Mouse (Mus musculus) heart, embryonic 13.5 days (tissue): ENCODE measurements at regions not wholly inside any gene's neighbourhood (a gene's known extent, or its start where the extent isn't known, plus 50 kb on each side); places are given as distances from the start of the nearest gene placed in this dataset.

ENCODE experiments used
- ATAC-seq: fragments of 200-750 bp; cut with Nextera tagmentation; 2 replicates; pipeline ENCODE4 v1.8.0; 2017; ENCODE audit warnings: moderate TSS enrichment; ENCODE audit not compliant: insufficient number of reproducible peaks, low FRiP score, low TSS enrichment; ENCODE audit errors: extremely low read depth
- H3K27ac ChIP-seq: fragments of 300-500 bp; sonication (generic); replicated peaks from 2 replicates; pipeline ENCODE4 v1.5.1; 2015; ENCODE audit warnings: moderate library complexity, mild to moderate bottlenecking, inconsistent platforms
- H3K27me3 ChIP-seq: fragments of 300-500 bp; sonication (generic); replicated peaks from 2 replicates; pipeline ENCODE4 v1.6.1; 2015; ENCODE audit warnings: mild to moderate bottlenecking, inconsistent platforms
- H3K36me3 ChIP-seq: fragments of 300-500 bp; sonication (generic); 2 replicates; pipeline ENCODE4 v1.6.1; 2015; ENCODE audit warnings: mild to moderate bottlenecking, inconsistent platforms
- H3K4me1 ChIP-seq: fragments of 300-500 bp; sonication (generic); 2 replicates; pipeline ENCODE4 v1.6.1; 2015; ENCODE audit warnings: inconsistent platforms
- H3K4me2 ChIP-seq: fragments of 300-500 bp; sonication (generic); 2 replicates; pipeline ENCODE4 v1.6.1; 2015; ENCODE audit warnings: inconsistent platforms, mild to moderate bottlenecking, moderate library complexity
- H3K4me3 ChIP-seq: fragments of 300-500 bp; sonication (generic); 2 replicates; pipeline ENCODE4 v1.5.1; 2015; ENCODE audit warnings: moderate library complexity, mild to moderate bottlenecking, inconsistent platforms
- H3K9ac ChIP-seq: fragments of 300-500 bp; sonication (generic); 2 replicates; pipeline ENCODE4 v1.6.1; 2015; ENCODE audit warnings: inconsistent platforms, mild to moderate bottlenecking, moderate library complexity
- H3K9me3 ChIP-seq: fragments of 300-500 bp; sonication (generic); 2 replicates; pipeline ENCODE4 v1.6.1; 2016; ENCODE audit warnings: inconsistent platforms
- WGBS: fragments of 180-500 bp; shearing (Covaris S2); methylation state at CpG from one replicate; pipeline ENCODE4 v1.1.7; 2015; ENCODE audit warnings: mixed read lengths; 5-methylcytosine and 5-hydroxymethylcytosine counted together

DNA sequence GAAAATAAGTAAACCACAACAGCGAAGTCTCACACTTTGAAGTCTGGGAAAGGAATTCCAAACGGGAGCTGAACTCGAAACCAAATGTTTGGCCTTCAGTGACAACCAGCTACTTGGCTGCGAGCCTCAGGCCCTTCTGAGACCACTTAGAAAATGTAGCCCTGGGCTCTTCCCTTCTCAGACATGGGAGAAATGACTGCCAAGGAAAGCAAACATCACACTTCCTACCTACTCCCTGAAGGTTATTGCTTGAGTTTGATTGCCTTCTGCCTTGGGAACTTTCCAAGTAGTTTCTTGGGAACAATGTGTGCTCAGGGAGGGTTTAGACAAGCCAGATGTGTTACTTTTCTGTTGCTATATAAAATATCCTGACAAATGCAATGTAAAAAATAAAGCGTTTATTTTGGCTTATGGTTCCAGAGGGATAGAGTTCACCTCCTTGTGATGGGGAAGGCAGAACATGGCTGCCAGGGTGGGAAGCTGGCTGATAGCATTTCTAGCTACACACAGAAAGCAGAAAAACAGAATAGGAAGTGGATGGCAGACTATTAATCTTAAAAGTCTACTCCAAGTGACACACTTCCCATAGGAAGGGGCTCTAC lies 194.8 kb upstream of the Rack1 start:
- no peak for ATAC-seq
- no peaks in the 10 kb centered on the region for H3K4me1 ChIP-seq
- 41% methylated on average over 5 of the region's 5 CpGs for WGBS
- H3K9me3 ChIP-seq = no peaks in the 10 kb centered on the region
- no peak overlapping the region for H3K4me2 ChIP-seq
- H3K27me3 ChIP-seq = no peaks in the 10 kb centered on the region
- H3K36me3 ChIP-seq = no peaks in the 10 kb centered on the region
- no peak overlapping the region for H3K4me3 ChIP-seq
- H3K9ac ChIP-seq = no peak overlapping the region
- H3K27ac ChIP-seq = peak overlapping the region; percentile 16; the same call in 1 of the 2 replicates

DNA sequence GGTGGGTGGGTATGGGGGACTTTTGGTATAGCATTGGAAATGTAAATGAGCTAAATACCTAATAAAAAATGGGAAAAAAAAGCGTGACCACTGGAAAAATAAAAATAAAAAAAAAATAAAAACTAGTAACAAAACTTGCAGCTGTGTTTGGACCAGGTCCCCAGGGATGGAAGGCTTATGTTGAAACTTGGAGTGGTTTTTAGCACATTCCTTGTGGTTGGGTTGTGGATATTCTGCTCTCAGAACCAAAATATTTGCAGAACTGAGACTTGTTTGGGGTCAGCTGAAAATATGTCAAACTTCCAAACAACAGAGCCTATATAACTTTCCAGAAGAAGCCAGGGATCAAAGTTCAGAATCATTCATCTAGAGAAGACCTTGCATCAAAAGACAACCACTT lies 199.0 kb upstream of the Rack1 start:
- H3K36me3 ChIP-seq = no peaks in the 10 kb centered on the region
- no peaks in the 10 kb centered on the region for H3K4me1 ChIP-seq
- no peak overlapping the region for H3K4me3 ChIP-seq
- H3K9me3 ChIP-seq = no peaks in the 10 kb centered on the region
- ATAC-seq = no peak
- H3K27me3 ChIP-seq = no peaks in the 10 kb centered on the region
- H3K4me2 ChIP-seq = no peak overlapping the region
- no peak overlapping the region for H3K9ac ChIP-seq
- H3K27ac ChIP-seq = no peak overlapping the region
- WGBS = 69% methylated on average over 1 of the region's 1 CpGs

DNA sequence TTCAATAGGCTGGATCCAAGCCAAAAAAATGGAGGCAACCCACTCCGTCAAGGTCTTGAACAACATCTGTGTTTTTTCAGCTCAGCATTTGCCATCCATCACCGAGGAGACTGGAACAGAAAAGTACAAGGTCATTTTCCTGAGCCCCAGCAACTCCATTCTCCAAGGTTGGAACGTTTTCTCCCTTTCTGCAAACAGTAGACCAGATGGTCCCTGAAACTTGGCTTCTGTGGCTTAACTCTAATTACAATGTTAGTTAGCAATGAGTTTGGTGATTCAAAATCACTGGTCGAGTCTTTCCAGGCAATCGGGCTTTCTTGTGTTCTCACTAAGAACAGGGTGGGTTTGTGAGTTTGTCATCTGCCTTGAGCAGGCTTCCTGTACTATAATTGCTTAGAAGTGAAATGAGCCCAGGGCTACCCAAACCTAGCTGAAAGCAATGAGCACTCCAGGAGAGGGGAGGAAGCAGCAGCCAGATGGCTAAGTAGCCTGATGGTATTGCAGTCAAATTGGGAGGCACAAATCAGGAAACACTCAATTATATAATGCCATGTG lies 200.5 kb upstream of the Rack1 start:
- ATAC-seq = no peak
- Histone ChIP-seq H3K4me1 (no peaks in the 10 kb centered on the region), H3K9ac (no peak overlapping the region), H3K27me3 (no peaks in the 10 kb centered on the region), H3K27ac (no peak overlapping the region), H3K4me3 (no peak overlapping the region), H3K9me3 (no peaks in the 10 kb centered on the region), H3K4me2 (no peak overlapping the region), H3K36me3 (no peaks in the 10 kb centered on the region)
- WGBS = 55% methylated on average over 5 of the region's 5 CpGs

- H3K4me1 ChIP-seq = no peaks in the 10 kb centered on the region
- H3K27ac ChIP-seq = no peak overlapping the region
- ATAC-seq = no peak
- no peaks in the 10 kb centered on the region for H3K9me3 ChIP-seq
- H3K4me2 ChIP-seq = no peak overlapping the region
- H3K36me3 ChIP-seq = no peaks in the 10 kb centered on the region
- H3K4me3 ChIP-seq = no peak overlapping the region
- no peaks in the 10 kb centered on the region for H3K27me3 ChIP-seq
- H3K9ac ChIP-seq = no peak overlapping the region
These were observed 201.1 kb upstream of the Rack1 start for GRCm38 (mm10) chr11:48599033-48599432.

DNA sequence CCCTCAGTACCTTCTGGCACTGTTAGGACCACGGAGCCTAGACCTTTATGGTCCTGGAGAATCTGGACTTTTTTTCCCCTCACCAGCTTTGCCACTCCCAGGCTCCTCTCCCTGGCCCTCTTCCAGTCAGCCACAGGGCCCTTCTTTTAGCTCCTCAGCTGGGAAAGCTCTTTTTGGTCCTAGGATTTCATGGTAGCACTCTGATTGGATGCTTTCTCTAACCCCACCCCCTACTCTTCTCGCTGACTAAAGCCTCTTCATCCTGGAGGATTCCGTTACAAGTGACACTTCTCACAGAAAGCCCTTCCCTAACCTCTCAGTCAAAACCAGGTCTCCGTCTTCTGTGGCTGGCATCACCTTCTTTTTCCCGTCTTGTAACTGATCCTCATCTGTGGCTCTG lies 205.7 kb upstream of the Rack1 start:
- WGBS = 28% methylated on average over 5 of the region's 5 CpGs

GRCm38 (mm10) chr11:48588833-48589649 lies 211.1 kb upstream of the Rack1 start:
- no peak for ATAC-seq
- Histone ChIP-seq H3K4me3 (no peak overlapping the region), H3K4me2 (no peak overlapping the region), H3K27ac (no peak overlapping the region), H3K4me1 (no peaks in the 10 kb centered on the region), H3K9me3 (no peaks in the 10 kb centered on the region), H3K36me3 (no peaks in the 10 kb centered on the region), H3K27me3 (no peaks in the 10 kb centered on the region), H3K9ac (no peak overlapping the region)
- 28% methylated on average over 9 of the region's 9 CpGs for WGBS

More for the DNA sequence above, 205.7 kb upstream of the Rack1 start:
- no peak overlapping the region for H3K9ac ChIP-seq
- H3K4me3 ChIP-seq = no peak overlapping the region
- H3K27ac ChIP-seq = no peak overlapping the region
- ATAC-seq = no peak
- no peaks in the 10 kb centered on the region for H3K4me1 ChIP-seq
- H3K9me3 ChIP-seq = no peaks in the 10 kb centered on the region
- H3K36me3 ChIP-seq = no peaks in the 10 kb centered on the region
- H3K4me2 ChIP-seq = no peak overlapping the region
- H3K27me3 ChIP-seq = no peaks in the 10 kb centered on the region

GRCm38 (mm10) chr11:48568769-48569168 lies 231.4 kb upstream of the Rack1 start:
- Histone ChIP-seq H3K36me3 (no peaks in the 10 kb centered on the region), H3K4me3 (no peak overlapping the region), H3K27ac (no peak overlapping the region), H3K4me1 (peaks cover 16% of the 10 kb centered on the region; the same call in 1 of the 2 replicates), H3K27me3 (no peaks in the 10 kb centered on the region), H3K9ac (no peak overlapping the region), H3K9me3 (no peaks in the 10 kb centered on the region), H3K4me2 (no peak overlapping the region)
- 71% methylated on average over 3 of the region's 3 CpGs for WGBS
- no peak for ATAC-seq

DNA sequence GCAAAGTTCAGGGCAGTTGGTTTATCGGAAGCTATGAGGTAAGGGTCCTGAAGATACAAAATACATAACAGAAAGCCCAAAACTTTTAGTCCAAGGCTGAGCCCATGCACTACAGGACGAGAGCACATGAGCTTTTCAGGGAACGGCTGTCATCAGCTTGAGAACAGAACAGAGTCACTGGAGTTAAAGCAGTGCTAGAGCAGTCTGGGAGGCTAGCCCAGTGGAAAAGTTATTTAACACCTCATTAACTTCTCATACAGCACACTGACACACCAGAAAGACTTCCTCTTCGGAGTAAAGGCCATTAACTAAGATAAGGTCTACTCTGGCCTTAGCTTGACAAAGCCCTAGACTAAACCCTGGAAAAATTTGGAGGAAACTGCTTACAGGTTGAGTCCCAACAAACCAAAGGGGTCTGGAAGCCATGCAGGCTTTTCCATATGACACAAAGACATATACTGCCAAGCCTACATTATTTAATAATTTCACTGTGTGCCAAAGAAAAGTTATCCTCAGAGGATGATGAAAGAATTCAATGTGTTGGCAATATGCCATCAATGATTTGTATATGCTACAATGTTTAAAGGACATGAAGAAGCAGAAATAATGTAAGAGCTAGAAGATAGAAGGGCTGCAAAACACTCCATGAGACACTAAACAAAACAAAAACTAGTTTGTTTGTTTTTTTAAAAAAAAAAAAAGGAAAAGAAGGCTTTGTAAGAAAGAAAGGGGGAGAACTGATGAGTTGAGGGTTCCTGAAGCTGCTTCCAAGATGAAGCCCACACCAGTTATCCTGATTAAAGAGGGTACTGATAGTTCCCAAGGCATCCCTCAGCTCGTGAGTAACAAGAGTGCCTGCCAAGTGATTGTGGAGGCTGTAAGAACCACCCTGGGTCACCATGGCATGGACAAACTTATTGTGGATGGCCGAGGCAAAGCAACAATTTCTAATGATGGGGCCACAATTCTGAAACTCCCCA lies 232.3 kb upstream of the Rack1 start:
- H3K9me3 ChIP-seq = no peaks in the 10 kb centered on the region
- WGBS = 30% methylated on average over 6 of the region's 6 CpGs
- H3K27me3 ChIP-seq = no peaks in the 10 kb centered on the region
- H3K4me3 ChIP-seq = no peak overlapping the region
- H3K4me1 ChIP-seq = peaks cover 16% of the 10 kb centered on the region; the same call in 1 of the 2 replicates
- H3K36me3 ChIP-seq = no peaks in the 10 kb centered on the region
- ATAC-seq = no peak
- no peak overlapping the region for H3K4me2 ChIP-seq
- peak overlapping the region; percentile 44 for H3K27ac ChIP-seq
- H3K9ac ChIP-seq = no peak overlapping the region

GRCm38 (mm10) chr11:48558053-48558452 lies 242.1 kb upstream of the Rack1 start:
- no peaks in the 10 kb centered on the region for H3K9me3 ChIP-seq
- no peak overlapping the region for H3K9ac ChIP-seq
- H3K4me3 ChIP-seq = no peak overlapping the region
- ATAC-seq = no peak
- 59% methylated on average over 1 of the region's 1 CpGs for WGBS
- H3K4me2 ChIP-seq = no peak overlapping the region
- H3K4me1 ChIP-seq = no peaks in the 10 kb centered on the region
- H3K27me3 ChIP-seq = no peaks in the 10 kb centered on the region
- no peaks in the 10 kb centered on the region for H3K36me3 ChIP-seq
- H3K27ac ChIP-seq = no peak overlapping the region

GRCm38 (mm10) chr11:48552006-48552405 lies 248.1 kb upstream of the Rack1 start:
- Histone ChIP-seq H3K9ac (no peak overlapping the region), H3K36me3 (no peaks in the 10 kb centered on the region), H3K9me3 (no peaks in the 10 kb centered on the region), H3K27me3 (no peaks in the 10 kb centered on the region), H3K4me3 (no peak overlapping the region), H3K4me1 (peaks cover 4% of the 10 kb centered on the region; the same call in 1 of the 2 replicates), H3K4me2 (no peak overlapping the region), H3K27ac (no peak overlapping the region)
- no peak for ATAC-seq
- WGBS = 75% methylated on average over 3 of the region's 3 CpGs

DNA sequence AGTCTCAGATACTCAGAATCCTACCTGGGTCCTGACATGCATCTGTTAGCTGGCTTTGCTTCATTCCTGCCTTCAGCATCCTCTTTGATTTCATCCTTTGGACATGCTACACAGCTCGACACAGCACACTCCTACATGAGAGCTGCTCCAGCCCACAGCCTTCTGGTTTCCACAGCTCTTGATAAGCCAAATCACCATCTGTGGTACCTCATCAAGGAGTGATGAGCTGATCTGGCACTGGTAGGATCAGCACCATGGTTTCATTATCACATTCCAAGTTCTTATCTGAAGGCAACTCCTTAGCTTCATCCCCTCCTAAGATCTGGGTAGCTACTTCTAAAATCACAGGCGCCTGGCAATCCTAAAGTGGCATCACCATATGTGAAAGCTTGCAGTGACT lies 248.9 kb upstream of the Rack1 start:
- WGBS = 33% methylated on average over 2 of the region's 2 CpGs
- Histone ChIP-seq H3K27ac (no peak overlapping the region), H3K4me2 (no peak overlapping the region), H3K36me3 (no peaks in the 10 kb centered on the region), H3K27me3 (no peaks in the 10 kb centered on the region), H3K4me3 (no peak overlapping the region), H3K4me1 (peaks cover 4% of the 10 kb centered on the region; the same call in 1 of the 2 replicates), H3K9me3 (no peaks in the 10 kb centered on the region), H3K9ac (no peak overlapping the region)
- ATAC-seq = no peak
